Mouse (Mus musculus): Measurements from ENCODE around the gene Fzd1.

- no peak for TF ChIP-seq CTCF (IDR thresholded peaks at IDR 0.05)
- no peak for TF ChIP-seq EP300 (IDR thresholded peaks at IDR 0.05; ENCODE audit: insufficient read depth, low read depth, low read length)
These were observed 26.1 kb downstream of the Fzd1 start for GRCm38 (mm10) chr5:4731743-4732215.

Measured in heart, adult 2 months (tissue).